Mouse (Mus musculus): ENCODE measurements at regions not wholly inside any gene's neighbourhood (a gene's known extent, or its start where the extent isn't known, plus 50 kb on each side); places are given as distances from the start of the nearest gene placed in this dataset.

- DNase-seq (ENCODE audit: low read depth), result no peak
Observed at GRCm38 (mm10) chr3:21381072-21381471, 695.4 kb upstream of the Tbl1xr1 start.

GRCm38 (mm10) chr3:21403551-21403950 lies 672.9 kb upstream of the Tbl1xr1 start:
- DNase-seq (ENCODE audit: low read depth), result no peak

- DNase-seq (ENCODE audit: low read depth), result no peak
Observed at GRCm38 (mm10) chr3:21404058-21404457, 672.4 kb upstream of the Tbl1xr1 start.

- no peak for DNase-seq (ENCODE audit: low read depth)
Observed at GRCm38 (mm10) chr3:21407077-21407476, 669.4 kb upstream of the Tbl1xr1 start.

GRCm38 (mm10) chr3:21412010-21412409 lies 664.4 kb upstream of the Tbl1xr1 start:
- no peak for DNase-seq (ENCODE audit: low read depth)

- DNase-seq (ENCODE audit: low read depth), result no peak
Observed at GRCm38 (mm10) chr3:21423139-21423538, 653.3 kb upstream of the Tbl1xr1 start.

GRCm38 (mm10) chr3:21426538-21426937 lies 649.9 kb upstream of the Tbl1xr1 start:
- DNase-seq (ENCODE audit: low read depth), result no peak

- no peak for DNase-seq (ENCODE audit: low read depth)
Observed at GRCm38 (mm10) chr3:21427408-21428031, 648.9 kb upstream of the Tbl1xr1 start.

GRCm38 (mm10) chr3:21428120-21428519 lies 648.3 kb upstream of the Tbl1xr1 start:
- DNase-seq (ENCODE audit: low read depth), result no peak

- no peak for DNase-seq (ENCODE audit: low read depth)
Observed at GRCm38 (mm10) chr3:21464245-21464644, 612.2 kb upstream of the Tbl1xr1 start.

- DNase-seq (ENCODE audit: low read depth), result no peak
Observed at GRCm38 (mm10) chr3:21466113-21466645, 610.3 kb upstream of the Tbl1xr1 start.

GRCm38 (mm10) chr3:21477366-21477765 lies 599.1 kb upstream of the Tbl1xr1 start:
- no peak for DNase-seq (ENCODE audit: low read depth)

GRCm38 (mm10) chr3:21479021-21479795 lies 597.2 kb upstream of the Tbl1xr1 start:
- no peak for DNase-seq (ENCODE audit: low read depth)

- DNase-seq (ENCODE audit: low read depth), result no peak
Observed at GRCm38 (mm10) chr3:21479846-21480245, 596.6 kb upstream of the Tbl1xr1 start.

- no peak for DNase-seq (ENCODE audit: low read depth)
Observed at GRCm38 (mm10) chr3:21484052-21484451, 592.4 kb upstream of the Tbl1xr1 start.

GRCm38 (mm10) chr3:21485454-21485853 lies 591.0 kb upstream of the Tbl1xr1 start:
- DNase-seq (ENCODE audit: low read depth), result no peak

- DNase-seq (ENCODE audit: low read depth), result no peak
Observed at GRCm38 (mm10) chr3:21489547-21489946, 586.9 kb upstream of the Tbl1xr1 start.

- no peak for DNase-seq (ENCODE audit: low read depth)
Observed at GRCm38 (mm10) chr3:21492413-21492812, 584.0 kb upstream of the Tbl1xr1 start.

- DNase-seq (ENCODE audit: low read depth), result no peak
Observed at GRCm38 (mm10) chr3:21493384-21493783, 583.1 kb upstream of the Tbl1xr1 start.

- no peak for DNase-seq (ENCODE audit: low read depth)
Observed at GRCm38 (mm10) chr3:21494904-21495303, 581.5 kb upstream of the Tbl1xr1 start.

- no peak for DNase-seq (ENCODE audit: low read depth)
Observed at GRCm38 (mm10) chr3:21495651-21496050, 580.8 kb upstream of the Tbl1xr1 start.

GRCm38 (mm10) chr3:21496166-21496565 lies 580.3 kb upstream of the Tbl1xr1 start:
- DNase-seq (ENCODE audit: low read depth), result no peak

GRCm38 (mm10) chr3:21497011-21497410 lies 579.4 kb upstream of the Tbl1xr1 start:
- no peak for DNase-seq (ENCODE audit: low read depth)

Measured in c-Kit-positive CD71-negative TER-119-negative erythroid progenitor cells, embryonic 14.5 days (primary cell).